10 mouse cellular contexts compared by ENCODE assay signal in genomic region chr15:98987661-98988181, GRCm38 (mm10). TPM values are rescaled to one million over a fixed set of nuclear protein-coding genes. Genes with fewer than 3 reads are reported as not detected.
DNase-seq lines count a peak whose midpoint lies in the region; ATAC-seq and TF ChIP-seq lines count a peak whose summit lies in the region.
"Had no signal": no experiment of that assay in that cellular context is flagged by ENCODE, and none has a peak within 500 bp of the region (broad histone marks: within the 10 kb centered on the region; RNA-seq: fewer than 3 reads in every experiment).

No protein-coding gene starts in this region.

- DNase-seq in gastrocnemius, adult 2 months, result no peak
- no peak for DNase-seq in gastrocnemius, postnatal 14 days
- DNase-seq in spleen, adult 2 months (ENCODE audit: low read depth in 1 of 2, low spot score in 2 of 2), result no peak
- no peak for DNase-seq in spleen, adult 12 weeks (ENCODE audit: low spot score)
- no peak for DNase-seq in adrenal gland, adult (ENCODE audit: inconsistent age in 2 of 2, low spot score in 1 of 2)
- no peak for DNase-seq in thymus, postnatal 36 days
- DNase-seq in right cerebral cortex, postnatal 14 days, result no peak
- DNase-seq: adrenal gland, postnatal 14 days; layer of hippocampus, postnatal 36 days had no signal

- H3K27ac ChIP-seq in gastrocnemius, adult 2 months, result peak overlapping the region; percentile 98
- 0 out of 2 replicates have a peak overlapping the region, but pooled peaks have one; percentile 6 for H3K27ac ChIP-seq in spleen, adult 2 months (ENCODE audit: insufficient read depth, low read length)
- H3K27ac ChIP-seq in limb, embryonic 13.5 days, result peak overlapping the region; percentile 91; the same call in 1 of the 2 replicates

- intact Hi-C loops in gastrocnemius, adult 2 months (cut with DNase I), result no loop called here
- intact Hi-C loops in gastrocnemius, postnatal 14 days (cut with DNase I; ENCODE audit: low total_unique reads), result no loop called here

- peak overlapping the region; percentile 3; the same call in 1 of the 2 replicates for H3K4me2 ChIP-seq in limb, embryonic 13.5 days (replicated peaks)

- H3K4me1 ChIP-seq in spleen, adult 2 months (ENCODE audit: control insufficient read depth, insufficient read depth, insufficient read length), result peaks cover 4% of the 10 kb centered on the region
- H3K4me1 ChIP-seq in limb, embryonic 13.5 days, result peaks cover 67% of the 10 kb centered on the region

- 82% methylated on average over 8 of the region's 8 CpGs for WGBS in spleen, adult 2 months
- WGBS in limb, embryonic 13.5 days, result 34% methylated on average over 8 of the region's 8 CpGs

- H3K9me3 ChIP-seq in limb, embryonic 13.5 days, result no peaks in the 10 kb centered on the region

- no peak for ATAC-seq in limb, embryonic 13.5 days (ENCODE audit: low FRiP score, low read depth)

- H3K9ac ChIP-seq in limb, embryonic 13.5 days, result no peak overlapping the region

- TF ChIP-seq CTCF in gastrocnemius, adult 2 months (IDR thresholded peaks at IDR 0.05), result no peak
- TF ChIP-seq CTCF in spleen, adult 2 months (IDR thresholded peaks at IDR 0.05; ENCODE audit: extremely low read depth, insufficient read depth, insufficient read length, insufficient replicate concordance), result no peak

- H3K36me3 ChIP-seq in spleen, adult 2 months (ENCODE audit: control insufficient read depth, insufficient read depth, low read length), result no peaks in the 10 kb centered on the region
- no peaks in the 10 kb centered on the region for H3K36me3 ChIP-seq in limb, embryonic 13.5 days

- TF ChIP-seq POLR2A in spleen, adult 2 months (IDR thresholded peaks at IDR 0.05; ENCODE audit: low read depth, low read length), result no peak

- no peaks in the 10 kb centered on the region for H3K27me3 ChIP-seq in spleen, adult 2 months (ENCODE audit: control insufficient read depth, insufficient read depth, low read length)
- no peaks in the 10 kb centered on the region for H3K27me3 ChIP-seq in limb, embryonic 13.5 days

- peak overlapping the region; percentile 35 for H3K4me3 ChIP-seq in gastrocnemius, adult 2 months
- no peak overlapping the region for H3K4me3 ChIP-seq in spleen, adult 2 months (ENCODE audit: extremely low read depth, insufficient read depth, insufficient read length)
- no peak overlapping the region for H3K4me3 ChIP-seq in limb, embryonic 13.5 days

RNA-seq across cellular contexts. Expression of gene Tuba1a, which starts 34.2 kb away (rescaled TPM):
- total RNA-seq in gastrocnemius, adult 2 months (2021), result 10 to 100 TPM; 17.1 to 43.2 TPM
- 100 to 1,000 TPM in 1 of 2 experiments, 10 to 100 TPM in 1; 58.7 to 109 TPM for total RNA-seq in gastrocnemius, postnatal 14 days (2021)
- polyA plus RNA-seq in spleen, adult 2 months (2012; rRNA removed), result 116 and 126 TPM in 2 replicates
- 1,398 and 1,426 TPM in 2 replicates for polyA plus RNA-seq in limb, embryonic 13.5 days (2015; fragmentation: Nextera tagmentation; extraction: Ambion mirVana)

RNA-seq across cellular contexts. Expression of gene Gm49450, which starts 34.4 kb away (rescaled TPM):
- total RNA-seq in gastrocnemius, adult 2 months (2021), result not detected
- not detected for total RNA-seq in gastrocnemius, postnatal 14 days (2021)
- polyA plus RNA-seq in spleen, adult 2 months (2012; rRNA removed), result 16.3 and 63.6 TPM in 2 replicates
- not detected in 2 replicates for polyA plus RNA-seq in limb, embryonic 13.5 days (2015; fragmentation: Nextera tagmentation; extraction: Ambion mirVana)
- total RNA-seq: adrenal gland, postnatal 14 days; layer of hippocampus, postnatal 36 days had no signal

RNA-seq across cellular contexts. Expression of gene Tuba1c, which starts 42.0 kb away (rescaled TPM):
- total RNA-seq in gastrocnemius, adult 2 months (2021), result 1 to 10 TPM; 7.1 to 7.7 TPM
- 10 to 100 TPM; 14.3 to 21.0 TPM for total RNA-seq in gastrocnemius, postnatal 14 days (2021)
- polyA plus RNA-seq in spleen, adult 2 months (2012; rRNA removed), result 119 and 126 TPM in 2 replicates
- polyA plus RNA-seq in limb, embryonic 13.5 days (2015; fragmentation: Nextera tagmentation; extraction: Ambion mirVana), result 143 and 149 TPM in 2 replicates

RNA-seq across cellular contexts. Expression of gene Tuba1b, which starts 53.4 kb away (rescaled TPM):
- 10 to 100 TPM; 15.8 to 33.9 TPM for total RNA-seq in gastrocnemius, adult 2 months (2021)
- 10 to 100 TPM; 64.0 to 93.6 TPM for total RNA-seq in gastrocnemius, postnatal 14 days (2021)
- polyA plus RNA-seq in spleen, adult 2 months (2012; rRNA removed), result 694 and 1,212 TPM in 2 replicates
- polyA plus RNA-seq in limb, embryonic 13.5 days (2015; fragmentation: Nextera tagmentation; extraction: Ambion mirVana), result 1,632 and 1,683 TPM in 2 replicates

Comparison
In these comparisons a context has a peak if more than half of its experiments do, and no peak if none do; other contexts are left out.
1. H3K27ac ChIP-seq: peak in every context shown above with its lines; median percentile 98 in gastrocnemius, adult 2 months; 91 in limb, embryonic 13.5 days; 6 in spleen, adult 2 months.